Mouse (Mus musculus) myocyte (in vitro differentiated cells): ENCODE data around the gene Cgref1.

ENCODE experiments used
- E2F4 ChIP-seq: IDR thresholded peaks from one replicate; pipeline ENCODE4 v1.6.1; 2011; ENCODE audit warnings: mild to moderate bottlenecking, control low read depth, moderate library complexity; ENCODE audit not compliant: insufficient read depth
- MAX ChIP-seq: IDR thresholded peaks from one replicate; pipeline ENCODE4 v1.6.1; 2011; ENCODE audit warnings: low read depth, mild to moderate bottlenecking, control low read depth
- MYOD1 ChIP-seq, 3 experiments: IDR thresholded peaks; one replicate each; pipeline ENCODE4 v1.6.1; 2011; ENCODE audit warnings: control low read depth in 2 of 3, low read depth in 2 of 3, mild to moderate bottlenecking in 2 of 3, moderate library complexity in 1 of 3; ENCODE audit not compliant: insufficient read length in 2 of 3, control insufficient read depth in 1 of 3
- MYOG ChIP-seq, 3 experiments: IDR thresholded peaks; one replicate each; pipeline ENCODE4 v1.6.1; 2011; ENCODE audit warnings: control low read depth in 2 of 3, low read depth in 2 of 3, mild to moderate bottlenecking in 2 of 3; ENCODE audit not compliant: insufficient read length in 2 of 3, control insufficient read depth in 1 of 3, insufficient read depth in 1 of 3
- POLR2A ChIP-seq: IDR thresholded peaks from one replicate; pipeline ENCODE4 v1.6.1; 2011; ENCODE audit warnings: low read depth, mild to moderate bottlenecking, control low read depth, moderate library complexity; ENCODE audit not compliant: insufficient read length
- POLR2AphosphoS2 ChIP-seq: IDR thresholded peaks from one replicate; pipeline ENCODE4 v1.6.1; 2011; ENCODE audit warnings: low read depth, control low read depth; ENCODE audit not compliant: insufficient read length
- SRF ChIP-seq: IDR thresholded peaks from one replicate; pipeline ENCODE4 v1.6.1; 2011; ENCODE audit warnings: low read depth; ENCODE audit not compliant: control insufficient read depth, insufficient read length
- TCF12 ChIP-seq: IDR thresholded peaks from one replicate; pipeline ENCODE4 v1.6.1; 2011; ENCODE audit warnings: mild to moderate bottlenecking, control low read depth; ENCODE audit not compliant: poor library complexity, insufficient read depth, severe bottlenecking
- TCF3 ChIP-seq: IDR thresholded peaks from one replicate; pipeline ENCODE4 v1.6.1; 2011; ENCODE audit warnings: low read depth, control low read depth; ENCODE audit not compliant: insufficient read length
- USF1 ChIP-seq: IDR thresholded peaks from one replicate; pipeline ENCODE4 v1.6.1; 2011; ENCODE audit warnings: low read depth, mild to moderate bottlenecking, control low read depth, moderate library complexity

- TF ChIP-seq USF1 (no peak), MAX (no peak), TCF12 (no peak), E2F4 (no peak), POLR2A (no peak), POLR2AphosphoS2 (no peak), MYOD1 (IDR thresholded peaks at IDR 0.05; ENCODE audit: control insufficient read depth in 1 of 3, insufficient read length in 2 of 3, low read depth in 2 of 3) (no peak), MYOG (IDR thresholded peaks at IDR 0.05; ENCODE audit: control insufficient read depth in 1 of 3, insufficient read depth in 1 of 3, insufficient read length in 2 of 3, low read depth in 2 of 3) (no peak), SRF (no peak), TCF3 (no peak)
These were observed 58.7 kb downstream of the Cgref1 start for GRCm38 (mm10) chr5:30886731-30887130.
